Mouse (Mus musculus): Measurements from ENCODE around the gene Minos1. TPM values are rescaled to one million over a fixed set of nuclear protein-coding genes. Genes with fewer than 3 reads are reported as not detected.
A peak's percentile ranks its signal among the peaks of the same experiment; 100 is the strongest.

The Minos1 gene
- polyA plus RNA-seq, 1 experiment from 2014 or later = 382 TPM

GRCm38 (mm10) chr4:139116356-139117063, 14.4 kb downstream of the Minos1 start:
- 85% methylated on average over 3 of the region's 3 CpGs for WGBS
- Histone ChIP-seq H3K4me3 (no peak overlapping the region), H3K4me2 (replicated peaks) (no peak overlapping the region), H3K4me1 (peaks cover 14% of the 10 kb centered on the region), H3K9ac (replicated peaks) (no peak overlapping the region), H3K27ac (replicated peaks) (no peak overlapping the region), H3K27me3 (no peaks in the 10 kb centered on the region), H3K36me3 (no peaks in the 10 kb centered on the region), H3K9me3 (no peaks in the 10 kb centered on the region)
- no peak for ATAC-seq (ENCODE audit: low FRiP score, low read depth)

DNA sequence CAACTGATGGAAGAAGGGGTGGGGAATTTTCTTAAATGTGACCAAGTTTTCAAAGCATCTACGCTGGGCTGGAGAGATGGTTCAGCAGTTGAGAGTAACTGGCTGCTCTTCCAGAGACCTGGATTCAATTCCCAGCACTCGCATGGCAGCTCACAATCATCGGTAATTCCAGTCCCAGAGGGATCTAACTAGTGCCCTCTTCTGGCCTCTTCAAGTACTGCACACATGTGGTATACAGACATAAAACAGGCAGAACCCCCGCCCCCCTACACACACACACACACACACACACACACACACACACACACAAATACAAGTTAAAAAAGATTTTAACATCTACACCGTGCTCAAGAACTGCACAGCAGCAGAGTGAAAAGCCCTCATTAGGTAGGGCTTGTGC, 15.2 kb downstream of the Minos1 start:
- no peak for ATAC-seq (ENCODE audit: low FRiP score, low read depth)
- Histone ChIP-seq H3K4me1 (peaks cover 14% of the 10 kb centered on the region), H3K27me3 (no peaks in the 10 kb centered on the region), H3K27ac (replicated peaks) (no peak overlapping the region), H3K9me3 (no peaks in the 10 kb centered on the region), H3K36me3 (no peaks in the 10 kb centered on the region), H3K4me3 (no peak overlapping the region), H3K9ac (replicated peaks) (no peak overlapping the region), H3K4me2 (replicated peaks) (no peak overlapping the region)
- 93% methylated on average over 5 of the region's 5 CpGs for WGBS

DNA sequence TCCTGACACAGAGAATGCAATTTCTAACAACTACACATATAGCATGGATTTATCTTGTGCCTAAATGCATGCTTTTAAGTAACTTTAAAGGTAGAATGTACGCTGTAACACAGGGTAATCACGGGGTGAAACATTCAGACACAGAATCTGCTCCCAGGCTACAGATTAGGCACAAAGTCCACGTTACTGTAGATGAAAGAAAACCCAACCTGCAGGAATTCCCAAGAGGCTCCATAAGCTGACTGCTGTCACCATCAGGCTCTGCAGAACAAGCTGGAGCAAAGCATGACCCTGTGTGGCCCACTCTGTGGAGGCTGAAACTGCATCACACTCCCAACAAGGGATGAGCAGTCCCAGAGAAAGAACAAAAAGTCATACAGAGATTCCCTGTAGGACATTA, 18.4 kb downstream of the Minos1 start:
- H3K9ac ChIP-seq (replicated peaks) = no peak overlapping the region
- H3K4me1 ChIP-seq = peaks cover 14% of the 10 kb centered on the region
- no peak overlapping the region for H3K4me3 ChIP-seq
- no peaks in the 10 kb centered on the region for H3K9me3 ChIP-seq
- no peaks in the 10 kb centered on the region for H3K27me3 ChIP-seq
- ATAC-seq (ENCODE audit: low FRiP score, low read depth) = no peak
- H3K36me3 ChIP-seq = no peaks in the 10 kb centered on the region
- H3K27ac ChIP-seq (replicated peaks) = no peak overlapping the region
- WGBS = 68% methylated on average over 3 of the region's 3 CpGs
- H3K4me2 ChIP-seq (replicated peaks) = no peak overlapping the region

- H3K36me3 ChIP-seq = no peaks in the 10 kb centered on the region
- 63% methylated on average over 3 of the region's 3 CpGs for WGBS
- H3K9me3 ChIP-seq = no peaks in the 10 kb centered on the region
- H3K4me1 ChIP-seq = peaks cover 14% of the 10 kb centered on the region
- no peak overlapping the region for H3K4me2 ChIP-seq (replicated peaks)
- H3K27me3 ChIP-seq = no peaks in the 10 kb centered on the region
- no peak for ATAC-seq (ENCODE audit: low FRiP score, low read depth)
- H3K9ac ChIP-seq (replicated peaks) = no peak overlapping the region
- no peak overlapping the region for H3K27ac ChIP-seq (replicated peaks)
- H3K4me3 ChIP-seq = no peak overlapping the region
Measured at GRCm38 (mm10) chr4:139111421-139111820, 19.5 kb downstream of the Minos1 start.

DNA sequence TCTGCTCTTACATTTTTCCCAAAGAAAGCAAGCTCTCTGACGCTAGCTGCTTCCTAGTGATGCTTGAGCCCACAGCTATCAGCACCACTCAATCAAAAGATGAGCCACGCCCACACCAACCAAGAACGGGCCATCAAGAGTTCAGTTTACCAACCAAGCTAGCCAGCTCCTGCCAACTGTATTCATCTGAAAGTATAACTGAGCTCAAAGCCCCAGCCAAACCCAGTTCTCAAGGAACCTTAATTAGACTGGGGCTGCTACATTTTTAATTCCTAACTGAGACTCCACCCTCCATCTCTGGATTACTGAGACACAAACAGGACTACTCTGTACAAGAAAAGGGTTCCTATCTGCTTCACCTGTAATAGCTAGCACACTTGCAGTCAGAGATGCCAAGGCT, 20.1 kb downstream of the Minos1 start:
- H3K36me3 ChIP-seq = no peaks in the 10 kb centered on the region
- no peak overlapping the region for H3K4me2 ChIP-seq (replicated peaks)
- peaks cover 14% of the 10 kb centered on the region for H3K4me1 ChIP-seq
- H3K9ac ChIP-seq (replicated peaks) = no peak overlapping the region
- no peak for ATAC-seq (ENCODE audit: low FRiP score, low read depth)
- no peak overlapping the region for H3K27ac ChIP-seq (replicated peaks)
- no peaks in the 10 kb centered on the region for H3K27me3 ChIP-seq
- no peak overlapping the region for H3K4me3 ChIP-seq
- 88% methylated on average over 3 of the region's 3 CpGs for WGBS
- no peaks in the 10 kb centered on the region for H3K9me3 ChIP-seq

DNA sequence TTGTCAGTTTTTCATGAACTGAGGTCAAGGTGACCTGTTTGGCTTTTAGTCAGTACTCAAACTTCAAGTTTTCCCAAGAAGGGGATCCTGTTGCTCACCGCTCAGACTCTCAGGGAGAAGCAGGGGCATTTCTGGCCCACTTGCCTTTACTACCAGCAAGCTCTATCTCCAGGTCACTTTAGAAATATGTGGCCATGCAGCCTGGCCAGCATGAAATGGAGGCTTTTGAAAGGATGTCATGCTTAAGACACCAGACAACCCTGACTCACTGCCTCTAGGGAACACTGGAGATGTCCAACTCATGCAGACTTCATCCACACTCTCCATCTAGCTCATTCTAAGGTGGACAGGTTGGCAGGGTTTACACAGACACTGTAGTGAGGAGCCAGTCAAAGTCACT, 25.5 kb downstream of the Minos1 start:
- no peak for ATAC-seq (ENCODE audit: low FRiP score, low read depth)
- H3K9me3 ChIP-seq = no peaks in the 10 kb centered on the region
- peaks cover 30% of the 10 kb centered on the region for H3K36me3 ChIP-seq
- 98% methylated on average over 1 of the region's 1 CpGs for WGBS
- no peak overlapping the region for H3K27ac ChIP-seq (replicated peaks)
- no peaks in the 10 kb centered on the region for H3K4me1 ChIP-seq
- no peak overlapping the region for H3K4me2 ChIP-seq (replicated peaks)
- no peaks in the 10 kb centered on the region for H3K27me3 ChIP-seq
- no peak overlapping the region for H3K4me3 ChIP-seq
- no peak overlapping the region for H3K9ac ChIP-seq (replicated peaks)

DNA sequence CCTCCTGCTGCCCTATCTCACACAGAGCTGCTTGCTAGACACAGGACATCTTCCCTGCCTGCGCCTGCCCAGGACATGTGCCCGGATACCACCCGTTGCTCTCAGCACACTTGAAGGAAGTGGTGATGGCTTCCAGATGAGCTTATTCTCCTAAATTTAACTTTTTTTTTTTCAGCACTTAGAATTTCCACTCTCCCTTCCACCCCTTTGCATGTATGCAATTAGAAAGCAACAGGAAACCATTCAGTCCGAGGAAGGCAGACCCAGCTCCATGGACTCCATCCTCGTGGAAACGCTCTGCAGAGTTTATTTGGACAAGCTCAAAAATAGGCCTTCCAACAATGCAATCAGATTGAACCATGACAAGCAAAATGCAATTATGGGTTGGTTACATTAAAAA, 29.4 kb downstream of the Minos1 start:
- 84% methylated on average over 6 of the region's 6 CpGs for WGBS
- Histone ChIP-seq H3K9me3 (no peaks in the 10 kb centered on the region), H3K27ac (replicated peaks) (no peak overlapping the region), H3K9ac (replicated peaks) (no peak overlapping the region), H3K4me2 (replicated peaks) (no peak overlapping the region), H3K27me3 (no peaks in the 10 kb centered on the region), H3K36me3 (peaks cover 30% of the 10 kb centered on the region), H3K4me1 (no peaks in the 10 kb centered on the region), H3K4me3 (no peak overlapping the region)
- ATAC-seq (ENCODE audit: low FRiP score, low read depth) = no peak

GRCm38 (mm10) chr4:139100326-139100725, 30.6 kb downstream of the Minos1 start:
- 93% methylated on average over 8 of the region's 8 CpGs for WGBS

DNA sequence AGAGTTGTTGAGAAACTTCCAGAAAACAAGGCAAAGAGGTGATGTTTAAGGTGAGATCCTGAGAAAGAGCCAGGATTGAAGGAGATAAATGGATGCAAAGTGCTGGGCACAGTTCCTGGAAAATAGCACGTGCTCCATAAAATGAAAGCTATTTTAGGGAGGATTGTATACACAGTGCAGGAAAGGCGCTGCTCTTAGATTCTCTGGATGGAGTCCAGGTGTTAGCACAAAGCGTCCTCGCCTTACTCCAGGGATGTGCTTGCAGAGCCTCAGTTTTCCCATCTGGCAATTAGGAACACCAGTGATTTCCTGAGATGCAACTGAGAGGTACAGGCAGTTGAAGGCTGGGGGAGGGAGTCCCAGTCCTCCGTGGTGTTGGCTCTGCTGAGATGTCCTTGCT, 34.7 kb downstream of the Minos1 start:
- Histone ChIP-seq H3K27me3 (peaks cover 37% of the 10 kb centered on the region), H3K9me3 (peaks cover 3% of the 10 kb centered on the region; the same call in 1 of the 2 replicates), H3K4me1 (peaks cover 21% of the 10 kb centered on the region), H3K9ac (replicated peaks) (no peak overlapping the region), H3K27ac (replicated peaks) (no peak overlapping the region), H3K4me3 (no peak overlapping the region), H3K36me3 (no peaks in the 10 kb centered on the region), H3K4me2 (replicated peaks) (no peak overlapping the region)
- ATAC-seq (ENCODE audit: low FRiP score, low read depth) = no peak
- 84% methylated on average over 5 of the region's 5 CpGs for WGBS

More at GRCm38 (mm10) chr4:139100326-139100725, 30.6 kb downstream of the Minos1 start:
- Histone ChIP-seq H3K36me3 (peaks cover 30% of the 10 kb centered on the region), H3K4me1 (0 out of 2 replicates have a peak, but pooled peaks cover 3% of the 10 kb centered on the region), H3K4me3 (no peak overlapping the region), H3K4me2 (replicated peaks) (no peak overlapping the region), H3K9ac (replicated peaks) (no peak overlapping the region), H3K27ac (replicated peaks) (no peak overlapping the region), H3K27me3 (0 out of 2 replicates have a peak, but pooled peaks cover 2% of the 10 kb centered on the region), H3K9me3 (peaks cover under 1% of the 10 kb centered on the region; the same call in 1 of the 2 replicates)
- ATAC-seq (ENCODE audit: low FRiP score, low read depth) = no peak

GRCm38 (mm10) chr4:139095406-139095805, 35.5 kb downstream of the Minos1 start:
- Histone ChIP-seq H3K9me3 (peaks cover 3% of the 10 kb centered on the region; the same call in 1 of the 2 replicates), H3K27me3 (peaks cover 45% of the 10 kb centered on the region), H3K4me2 (replicated peaks) (no peak overlapping the region), H3K9ac (replicated peaks) (no peak overlapping the region), H3K4me3 (no peak overlapping the region), H3K4me1 (peaks cover 22% of the 10 kb centered on the region), H3K27ac (replicated peaks) (no peak overlapping the region), H3K36me3 (no peaks in the 10 kb centered on the region)
- 65% methylated on average over 1 of the region's 1 CpGs for whole genome bisulfite sequencing
- no peak for ATAC-seq (ENCODE audit: low FRiP score, low read depth)

DNA sequence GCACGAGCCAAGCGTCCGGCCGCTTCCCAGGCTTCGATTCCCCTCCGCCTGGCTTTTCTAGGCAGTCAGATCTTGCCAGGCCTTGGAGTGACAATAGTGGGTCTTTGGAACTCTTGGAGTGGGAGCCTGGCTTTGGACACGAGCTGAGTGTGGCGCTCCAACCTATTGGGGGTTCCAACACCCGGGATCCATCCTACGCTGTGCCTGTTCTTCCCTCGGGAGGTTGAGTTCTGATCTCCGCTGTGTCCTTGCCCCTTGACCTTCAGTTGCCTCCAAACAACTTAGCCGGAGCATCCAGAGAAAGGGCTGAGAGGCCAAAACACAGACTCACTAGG, 37.8 kb downstream of the Minos1 start:
- Histone ChIP-seq H3K4me2 (replicated peaks) (peak overlapping the region; percentile 82), H3K9ac (replicated peaks) (peak overlapping the region; percentile 60; the same call in 1 of the 2 replicates), H3K36me3 (no peaks in the 10 kb centered on the region), H3K27me3 (peaks cover 65% of the 10 kb centered on the region), H3K9me3 (peaks cover 3% of the 10 kb centered on the region; the same call in 1 of the 2 replicates), H3K27ac (replicated peaks) (no peak overlapping the region), H3K4me1 (peaks cover 22% of the 10 kb centered on the region), H3K4me3 (peak overlapping the region; percentile 56)
- no peak for ATAC-seq (ENCODE audit: low FRiP score, low read depth)
- WGBS = 25% methylated on average over 13 of the region's 13 CpGs

DNA sequence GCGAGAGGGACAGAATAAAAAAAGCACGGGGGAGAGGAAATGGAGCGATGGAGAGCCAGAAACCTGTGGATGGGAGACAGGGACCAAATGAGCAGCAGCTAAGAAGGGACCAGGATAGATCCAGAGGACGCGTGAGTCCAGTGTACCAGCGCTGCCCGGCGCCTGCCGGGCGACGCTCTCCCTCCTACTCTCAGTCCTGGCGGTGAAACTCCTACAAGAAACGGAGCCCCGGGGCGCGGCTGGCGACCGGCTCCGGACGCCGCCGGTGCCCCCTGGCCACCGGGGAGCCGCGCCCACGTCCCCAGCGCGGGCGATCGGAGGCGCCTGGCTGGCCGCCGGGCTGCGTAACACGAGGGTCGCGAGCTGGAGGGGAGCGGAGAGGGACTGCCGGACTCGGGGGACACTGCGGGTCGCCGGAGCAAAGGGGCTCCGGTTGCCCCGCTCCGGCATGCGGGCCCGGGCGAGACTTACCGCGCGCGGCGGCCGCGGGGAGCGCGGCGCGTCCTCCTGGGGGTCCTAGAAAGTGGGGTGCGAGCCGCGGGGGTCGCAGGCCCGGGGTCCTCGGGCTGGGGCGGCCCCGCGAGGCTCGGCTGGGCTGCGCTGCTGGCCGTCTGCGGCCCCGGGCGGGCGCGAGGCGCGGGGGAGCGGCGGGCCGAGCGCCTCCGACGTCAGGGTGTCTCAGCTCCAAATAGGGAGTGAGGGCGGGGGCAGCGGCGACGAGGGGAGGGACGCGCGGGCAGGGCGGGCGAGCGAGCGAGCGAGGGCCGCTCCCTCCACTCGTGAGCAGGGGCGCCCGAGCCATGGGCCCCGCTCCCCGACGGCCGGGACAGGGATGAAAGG, 38.3 kb downstream of the Minos1 start, which contains the start of gene Nbl1:
Gene Nbl1 (minus strand): TSS at position 638 of the 840 bp plus-strand sequence.
- Histone ChIP-seq H3K4me2 (replicated peaks) (peak within 1 kb of the TSS; percentile 82), H3K27ac (replicated peaks) (peak within 1 kb of the TSS; percentile 7; the same call in 1 of the 2 replicates), H3K9ac (replicated peaks) (peak within 1 kb of the TSS; percentile 60), H3K27me3 (peaks cover 71% of the 10 kb centered on the region), H3K4me1 (peaks cover 22% of the 10 kb centered on the region), H3K9me3 (peaks cover 3% of the 10 kb centered on the region; the same call in 1 of the 2 replicates), H3K4me3 (peak within 1 kb of the TSS; percentile 56), H3K36me3 (no peaks in the 10 kb centered on the region)
- WGBS = under 1% methylated on average over 98 of the region's 105 CpGs
- ATAC-seq (ENCODE audit: low FRiP score, low read depth) = 0 out of 2 replicates have a peak, but pooled peaks have one; percentile 30

Data from midbrain, embryonic 12.5 days (tissue).